Mouse (Mus musculus): ENCODE data around the gene Dstn.
A peak's percentile ranks its signal among the peaks of the same experiment; 100 is the strongest.

The Dstn gene

GRCm38 (mm10) chr2:143962192-143962591 lies 47.1 kb downstream of the Dstn start:
- DNase-seq, result no peak

- DNase-seq, result no peak
Measured at GRCm38 (mm10) chr2:143963318-143963717, 48.2 kb downstream of the Dstn start.

- no peak for DNase-seq
Measured at GRCm38 (mm10) chr2:143969260-143969659, 54.1 kb downstream of the Dstn start.

- DNase-seq, result no peak
Measured at GRCm38 (mm10) chr2:143970841-143971240, 55.7 kb downstream of the Dstn start.

- no peak for DNase-seq
Measured at GRCm38 (mm10) chr2:143971887-143972286, 56.8 kb downstream of the Dstn start.

- DNase-seq, result no peak
Measured at GRCm38 (mm10) chr2:143973161-143973560, 58.0 kb downstream of the Dstn start.

- DNase-seq, result no peak
Measured at GRCm38 (mm10) chr2:143975146-143975649, 60.1 kb downstream of the Dstn start.

- no peak for DNase-seq
Measured at GRCm38 (mm10) chr2:143978444-143979147, 63.5 kb downstream of the Dstn start.

GRCm38 (mm10) chr2:143980781-143981398 lies 65.8 kb downstream of the Dstn start:
- peak; percentile 73 to 74 for DNase-seq

- no peak for DNase-seq
Measured at GRCm38 (mm10) chr2:143982152-143982551, 67.0 kb downstream of the Dstn start.

- no peak for DNase-seq
Measured at GRCm38 (mm10) chr2:143982901-143983300, 67.8 kb downstream of the Dstn start.

GRCm38 (mm10) chr2:143983482-143983881 lies 68.4 kb downstream of the Dstn start:
- DNase-seq, result no peak

GRCm38 (mm10) chr2:143987485-143987884 lies 72.4 kb downstream of the Dstn start:
- DNase-seq, result no peak

- no peak for DNase-seq
Measured at GRCm38 (mm10) chr2:143988016-143988415, 72.9 kb downstream of the Dstn start.

GRCm38 (mm10) chr2:143990997-143991396 lies 75.9 kb downstream of the Dstn start:
- DNase-seq, result no peak

- DNase-seq, result no peak
Measured at GRCm38 (mm10) chr2:143991964-143992672, 77.0 kb downstream of the Dstn start.

Measured in thymus, postnatal 36 days (tissue).